ENCODE assay signal across 8 mouse cellular contexts in the genomic region with DNA sequence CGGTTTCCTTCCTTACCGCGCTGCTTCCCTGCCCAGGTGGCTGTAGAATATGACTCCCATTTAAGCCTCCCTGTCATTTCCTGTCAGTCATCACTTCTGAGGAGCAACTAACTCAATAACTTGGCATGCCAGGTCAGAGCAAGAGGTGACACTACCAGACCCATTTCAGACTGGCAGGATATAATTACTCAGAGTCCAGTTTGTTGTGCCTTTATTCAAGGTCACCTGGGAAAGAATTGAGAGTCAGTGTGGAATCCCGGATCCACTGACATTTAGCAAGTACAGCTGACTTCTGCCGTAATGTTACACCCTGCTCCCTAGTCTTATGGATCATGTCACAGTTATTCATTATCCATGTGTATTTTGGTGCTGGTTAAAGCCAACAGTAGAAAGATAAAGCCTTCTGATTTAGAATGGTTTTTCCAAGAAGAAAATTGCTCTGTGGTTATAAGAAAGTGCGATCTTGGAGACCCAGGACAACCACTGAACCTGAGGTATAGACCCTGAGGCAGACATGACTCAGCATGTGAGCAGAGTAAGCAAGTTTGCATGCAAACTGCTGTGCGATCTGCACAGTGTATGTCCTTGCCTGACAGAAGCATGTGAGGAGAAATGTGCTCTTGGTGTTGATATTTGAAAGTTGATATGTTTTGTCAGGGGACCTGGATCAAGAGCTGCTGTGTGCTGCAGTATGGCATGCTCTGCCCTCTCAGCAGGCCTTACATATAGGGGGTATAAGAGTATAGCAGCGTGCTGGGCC. TPM values are rescaled to one million over a fixed set of nuclear protein-coding genes. Genes with fewer than 3 reads are reported as not detected.
DNase-seq lines count a peak whose midpoint lies in the region; ATAC-seq and TF ChIP-seq lines count a peak whose summit lies in the region.

No protein-coding gene starts in this region.

- no peak for ATAC-seq in lung, embryonic 14.5 days (ENCODE audit: insufficient read depth)
- ATAC-seq in hindbrain, embryonic 15.5 days (ENCODE audit: low FRiP score, low read depth) = no peak
- no peak for ATAC-seq in monocyte, adult 5-6 weeks (replicated peaks; ENCODE audit: insufficient number of reproducible peaks, low FRiP score, low TSS enrichment, poor library complexity, severe bottlenecking)

- H3K4me2 ChIP-seq in lung, embryonic 14.5 days = peak overlapping the region; percentile 75
- H3K4me2 ChIP-seq in hindbrain, embryonic 15.5 days = peak overlapping the region; percentile 70

- H3K9me3 ChIP-seq in lung, embryonic 14.5 days (ENCODE audit: low read depth, low read length) = no peaks in the 10 kb centered on the region
- no peaks in the 10 kb centered on the region for H3K9me3 ChIP-seq in hindbrain, embryonic 15.5 days

- H3K36me3 ChIP-seq in lung, embryonic 14.5 days (ENCODE audit: insufficient read depth) = no peaks in the 10 kb centered on the region
- H3K36me3 ChIP-seq in hindbrain, embryonic 15.5 days = no peaks in the 10 kb centered on the region

- no peaks in the 10 kb centered on the region for H3K27me3 ChIP-seq in lung, embryonic 14.5 days (ENCODE audit: insufficient read depth, low read length)
- H3K27me3 ChIP-seq in hindbrain, embryonic 15.5 days = no peaks in the 10 kb centered on the region

- 46% methylated on average over 8 of the region's 8 CpGs for WGBS in lung, embryonic 14.5 days
- 59% methylated on average over 8 of the region's 8 CpGs for WGBS in lung, adult 2 months
- WGBS in hindbrain, embryonic 15.5 days = 66% methylated on average over 8 of the region's 8 CpGs

- peaks cover 6% of the 10 kb centered on the region; the same call in 1 of the 2 replicates for H3K4me1 ChIP-seq in lung, embryonic 14.5 days (ENCODE audit: insufficient read depth)
- peaks cover 9% of the 10 kb centered on the region; the same call in 1 of the 2 replicates for H3K4me1 ChIP-seq in lung, adult 2 months (ENCODE audit: control insufficient read depth, insufficient read depth, low read length)
- peaks cover 27% of the 10 kb centered on the region for H3K4me1 ChIP-seq in hindbrain, embryonic 15.5 days (replicated peaks)

- TF ChIP-seq POLR2A in lung, adult 2 months (IDR thresholded peaks at IDR 0.05; ENCODE audit: borderline replicate concordance, extremely low read depth, low read depth, low read length) = no peak

- no peak overlapping the region for H3K27ac ChIP-seq in lung, embryonic 14.5 days (ENCODE audit: low read depth)
- no peak overlapping the region for H3K27ac ChIP-seq in hindbrain, embryonic 15.5 days (replicated peaks)

- TF ChIP-seq CTCF in lung, embryonic 14.5 days (IDR thresholded peaks at IDR 0.05; ENCODE audit: low read depth) = no peak
- no peak for TF ChIP-seq CTCF in lung, adult 2 months (IDR thresholded peaks at IDR 0.05; ENCODE audit: insufficient read depth, low read length)

- no peak for DNase-seq in lung, embryonic 14.5 days
- no peak for DNase-seq in lung, adult 2 months
- DNase-seq in c-Kit-negative CD71-positive TER-119-positive erythroid progenitor cells, embryonic 14.5 days (ENCODE audit: low read depth, low spot score) = peak; percentile 44
- DNase-seq in mesoderm, embryonic 11.5 days (ENCODE audit: low read depth, low spot score) = peak; percentile 41
- DNase-seq in cerebellum, adult 11-12 months = no peak
- no peak for DNase-seq in lung, postnatal 14 days

- H3K4me3 ChIP-seq in lung, embryonic 14.5 days (ENCODE audit: low read depth, low read length) = peak overlapping the region; percentile 72; the same call in 1 of the 2 replicates
- no peak overlapping the region for H3K4me3 ChIP-seq in lung, adult 2 months (replicated peaks; ENCODE audit: extremely low read depth, low read depth, low read length)
- peak overlapping the region; percentile 82 for H3K4me3 ChIP-seq in hindbrain, embryonic 15.5 days

- no peak overlapping the region for H3K9ac ChIP-seq in lung, embryonic 14.5 days
- no peak overlapping the region for H3K9ac ChIP-seq in hindbrain, embryonic 15.5 days

RNA-seq across cellular contexts. Expression of gene Slc19a2, which starts 1.7 kb away (rescaled TPM):
- polyA plus RNA-seq in lung, embryonic 14.5 days (2014; fragmentation: Nextera tagmentation; extraction: Ambion mirVana) = 9.2 and 9.4 TPM in 2 replicates
- polyA plus RNA-seq in lung, adult 2 months (2012; rRNA removed) = 5.7 and 8.4 TPM in 2 replicates
- 8.4 and 9.4 TPM in 2 replicates for polyA plus RNA-seq in hindbrain, embryonic 15.5 days (2015; fragmentation: Nextera tagmentation; extraction: Ambion mirVana)
- total RNA-seq in monocyte, adult 5-6 weeks (2017) = 4.5 to 5.2 TPM (median 4.5 TPM) in 3 replicates

RNA-seq across cellular contexts. Expression of gene Ccdc181, which starts 24.8 kb away (rescaled TPM):
- polyA plus RNA-seq in lung, embryonic 14.5 days (2014; fragmentation: Nextera tagmentation; extraction: Ambion mirVana) = 5.0 and 6.0 TPM in 2 replicates
- polyA plus RNA-seq in lung, adult 2 months (2012; rRNA removed) = 3.4 and 5.5 TPM in 2 replicates
- 24.0 and 26.9 TPM in 2 replicates for polyA plus RNA-seq in hindbrain, embryonic 15.5 days (2015; fragmentation: Nextera tagmentation; extraction: Ambion mirVana)
- 10.4 to 14.3 TPM (median 13.2 TPM) in 3 replicates for total RNA-seq in monocyte, adult 5-6 weeks (2017)

RNA-seq across cellular contexts. Expression of gene Nme7, which starts 53.4 kb away (rescaled TPM):
- polyA plus RNA-seq in lung, embryonic 14.5 days (2014; fragmentation: Nextera tagmentation; extraction: Ambion mirVana) = 32.6 and 32.9 TPM in 2 replicates
- polyA plus RNA-seq in lung, adult 2 months (2012; rRNA removed) = 3.0 and 5.0 TPM in 2 replicates
- 32.5 and 32.9 TPM in 2 replicates for polyA plus RNA-seq in hindbrain, embryonic 15.5 days (2015; fragmentation: Nextera tagmentation; extraction: Ambion mirVana)
- total RNA-seq in monocyte, adult 5-6 weeks (2017) = 11.7 to 25.7 TPM (median 13.8 TPM) in 3 replicates

RNA-seq across cellular contexts. Expression of gene Blzf1, which starts 56.7 kb away (rescaled TPM):
- polyA plus RNA-seq in lung, embryonic 14.5 days (2014; fragmentation: Nextera tagmentation; extraction: Ambion mirVana) = 23.9 and 27.8 TPM in 2 replicates
- polyA plus RNA-seq in lung, adult 2 months (2012; rRNA removed) = 3.3 and 6.0 TPM in 2 replicates
- polyA plus RNA-seq in hindbrain, embryonic 15.5 days (2015; fragmentation: Nextera tagmentation; extraction: Ambion mirVana) = 30.3 and 31.9 TPM in 2 replicates
- total RNA-seq in monocyte, adult 5-6 weeks (2017) = 22.7 to 29.9 TPM (median 22.8 TPM) in 3 replicates

Comparison
In these comparisons a context has a peak if more than half of its experiments do, and no peak if none do; other contexts are left out.
1. DNase-seq: peak in c-Kit-negative CD71-positive TER-119-positive erythroid progenitor cells, embryonic 14.5 days (single experiment) and mesoderm, embryonic 11.5 days (single experiment); none in lung, embryonic 14.5 days (single experiment), lung, adult 2 months (single experiment), cerebellum, adult 11-12 months (single experiment) and lung, postnatal 14 days (single experiment).